Mouse (Mus musculus) erythroblast, embryonic 14.5 days (primary cell): ENCODE data around the gene Gtf2h1. TPM values are rescaled to one million over a fixed set of nuclear protein-coding genes. Genes with fewer than 3 reads are reported as not detected.
A peak's percentile ranks its signal among the peaks of the same experiment; 100 is the strongest.

Source experiments
- H3K27me3 ChIP-seq: 2 replicates; pipeline ENCODE4 v1.6.1; 2012; ENCODE audit warnings: inconsistent platforms; ENCODE audit not compliant: control insufficient read depth
- H3K36me3 ChIP-seq: 2 replicates; pipeline ENCODE4 v1.6.1; 2012; ENCODE audit warnings: mild to moderate bottlenecking, inconsistent platforms; ENCODE audit not compliant: control insufficient read depth
- H3K4me1 ChIP-seq: 2 replicates; pipeline ENCODE4 v1.6.1; 2012; ENCODE audit warnings: inconsistent platforms; ENCODE audit not compliant: control insufficient read depth
- H3K4me3 ChIP-seq: replicated peaks from 2 replicates; pipeline ENCODE3; 2012; ENCODE audit warnings: moderate library complexity, mild to moderate bottlenecking, inconsistent platforms
- H3K9me3 ChIP-seq: 2 replicates; pipeline ENCODE4 v1.6.1; 2012; ENCODE audit warnings: low read length, inconsistent platforms, mixed read lengths; ENCODE audit not compliant: control insufficient read depth
- GATA1 ChIP-seq: IDR thresholded peaks from 2 replicates; pipeline ENCODE4 v1.6.1; 2012; ENCODE audit warnings: low read length, inconsistent platforms, mixed read lengths
- TAL1 ChIP-seq: IDR thresholded peaks from 3 replicates; pipeline ENCODE4 v1.6.1; 2012; ENCODE audit warnings: low read length, inconsistent platforms, mixed read lengths
- polyA plus RNA-seq: library from polyadenylated mRNA; stranded (reverse); fragments of >175 nt; gene quantifications from 2 replicates; pipeline ENCODE4 v1.2.3, GENCODE M21; 2012

Gtf2h1 gene
- 0.99 and 1.7 TPM in 2 replicates for polyA plus RNA-seq

DNA sequence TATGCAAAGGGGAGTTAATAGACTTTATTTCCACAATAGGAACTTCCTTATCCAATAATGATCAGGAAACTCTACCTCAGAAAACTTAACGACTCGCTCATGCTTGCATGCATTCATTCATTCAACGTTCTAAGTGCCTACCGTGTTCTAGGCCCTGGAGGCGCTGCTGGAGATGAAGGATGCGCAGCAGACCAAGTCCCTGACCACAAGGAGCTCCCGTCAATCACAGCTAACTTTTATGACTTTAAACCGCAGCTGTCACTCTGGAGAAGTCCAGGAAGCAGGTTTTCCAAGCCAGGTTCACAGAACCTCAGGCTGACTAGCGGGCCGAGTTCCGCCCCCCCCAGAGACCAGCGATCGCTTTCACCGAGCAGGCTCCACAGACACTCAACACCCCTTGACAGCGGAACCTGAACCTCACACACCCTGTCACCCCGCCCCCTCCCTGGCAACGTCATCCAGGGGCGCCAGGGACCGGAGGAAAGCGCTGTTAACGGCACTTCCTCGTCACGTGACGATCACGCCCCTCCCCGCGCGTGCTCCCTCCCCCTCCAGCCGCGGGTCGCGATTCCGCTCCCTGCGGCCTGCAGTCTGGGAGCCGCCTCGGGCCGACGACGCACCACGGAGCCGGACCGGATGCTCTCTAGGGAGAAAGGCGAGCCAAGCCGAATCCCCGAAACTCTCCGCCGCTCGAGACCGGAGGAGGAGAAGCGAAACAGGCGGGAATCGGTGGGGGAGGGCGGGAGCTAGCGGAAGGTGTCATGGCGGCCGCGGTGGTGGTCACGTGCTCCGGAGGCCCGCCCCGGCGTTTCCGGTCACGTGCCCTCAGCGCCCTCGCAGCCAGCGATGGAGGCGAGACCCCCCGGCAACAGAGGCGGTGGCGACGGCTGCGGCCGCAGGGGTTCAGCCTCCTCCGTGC lies at the start of gene Gtf2h1, which contains the start of gene Hps5:
Gene Gtf2h1 (plus strand): TSS at position 817 of the 919 bp plus-strand sequence.
Gene Hps5 (minus strand): TSS at position 778 of the 919 bp plus-strand sequence.
- H3K27me3 ChIP-seq, result no peaks in the 10 kb centered on the region
- peaks cover 35% of the 10 kb centered on the region for H3K4me1 ChIP-seq
- TF ChIP-seq GATA1 (no peak), TAL1 (no peak)
- peaks cover 24% of the 10 kb centered on the region for H3K36me3 ChIP-seq
- H3K9me3 ChIP-seq, result no peaks in the 10 kb centered on the region
- peak within 1 kb of the TSS; percentile 70 for H3K4me3 ChIP-seq

DNA sequence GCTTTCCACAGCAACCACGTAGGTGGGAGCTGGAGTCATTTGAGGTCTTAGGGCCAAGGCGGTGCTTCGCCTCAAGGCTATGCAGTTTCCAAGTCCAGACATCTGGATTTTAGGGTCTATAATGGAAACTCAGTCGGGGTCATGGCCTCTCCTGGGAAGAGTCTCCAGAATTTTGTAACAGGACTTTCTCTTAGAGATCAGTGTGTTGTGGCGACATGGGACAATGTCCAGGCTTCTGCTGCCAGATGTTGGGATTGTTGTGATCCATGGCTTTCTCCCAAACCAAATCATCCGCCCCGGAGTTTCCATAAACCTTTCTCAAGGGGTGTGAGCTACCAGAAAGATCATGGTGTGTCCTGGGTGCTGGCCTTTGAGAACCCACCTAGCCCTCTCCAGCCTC lies 49.5 kb upstream of the Gtf2h1 start:
- TF ChIP-seq TAL1 (no peak), GATA1 (no peak)
- H3K9me3 ChIP-seq, result no peaks in the 10 kb centered on the region
- no peaks in the 10 kb centered on the region for H3K4me1 ChIP-seq
- no peaks in the 10 kb centered on the region for H3K27me3 ChIP-seq
- no peaks in the 10 kb centered on the region for H3K36me3 ChIP-seq
- H3K4me3 ChIP-seq, result no peak overlapping the region

DNA sequence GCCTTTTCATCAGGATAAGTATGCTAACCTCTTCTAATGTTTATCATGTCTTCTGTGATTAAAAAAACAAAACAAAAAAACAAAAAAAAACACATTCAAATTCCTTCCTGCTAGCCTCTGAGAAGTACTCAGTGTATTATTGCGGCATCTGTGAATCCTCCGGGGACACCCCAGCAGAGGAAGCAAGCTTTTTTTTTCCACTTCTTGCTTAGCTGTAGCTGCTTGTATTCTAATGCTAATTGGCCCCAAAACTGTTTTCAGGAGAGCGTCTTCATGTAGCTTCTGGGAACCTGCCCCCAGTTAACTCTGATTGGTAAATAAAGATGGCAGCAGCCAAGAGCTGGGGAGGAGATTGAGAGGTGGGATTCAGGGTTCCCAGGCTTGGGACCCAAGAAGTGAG lies 47.4 kb upstream of the Gtf2h1 start:
- no peak overlapping the region for H3K4me3 ChIP-seq
- no peaks in the 10 kb centered on the region for H3K27me3 ChIP-seq
- no peaks in the 10 kb centered on the region for H3K4me1 ChIP-seq
- H3K36me3 ChIP-seq, result no peaks in the 10 kb centered on the region
- TF ChIP-seq GATA1, result no peak
- no peak for TF ChIP-seq TAL1
- no peaks in the 10 kb centered on the region for H3K9me3 ChIP-seq

DNA sequence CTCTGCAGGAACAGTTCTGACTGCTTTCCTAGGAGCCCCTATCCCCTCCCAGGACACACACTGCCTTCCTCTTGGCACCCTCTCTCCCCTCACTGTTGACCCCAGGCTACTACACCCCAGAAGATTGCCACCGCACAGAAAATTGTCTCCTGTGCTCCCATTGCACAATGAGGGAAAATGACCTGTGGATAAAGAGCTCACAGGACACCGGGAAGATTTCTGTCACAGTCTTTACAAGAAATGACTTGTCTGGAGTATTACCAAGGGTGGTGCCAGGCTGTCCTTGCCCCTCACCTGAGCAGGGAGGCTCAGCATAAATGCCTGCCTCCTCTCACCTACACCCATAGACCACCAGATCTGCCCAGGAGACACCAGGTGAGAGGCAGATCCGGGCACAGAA lies 44.4 kb upstream of the Gtf2h1 start, which contains the start of gene Saa2:
Gene Saa2 (plus strand): TSS at position 301 of the 400 bp plus-strand sequence.
- Histone ChIP-seq H3K9me3 (no peaks in the 10 kb centered on the region), H3K4me3 (no peak within 1 kb of the TSS), H3K36me3 (no peaks in the 10 kb centered on the region), H3K4me1 (no peaks in the 10 kb centered on the region), H3K27me3 (no peaks in the 10 kb centered on the region)
- no peak for TF ChIP-seq TAL1
- no peak for TF ChIP-seq GATA1

DNA sequence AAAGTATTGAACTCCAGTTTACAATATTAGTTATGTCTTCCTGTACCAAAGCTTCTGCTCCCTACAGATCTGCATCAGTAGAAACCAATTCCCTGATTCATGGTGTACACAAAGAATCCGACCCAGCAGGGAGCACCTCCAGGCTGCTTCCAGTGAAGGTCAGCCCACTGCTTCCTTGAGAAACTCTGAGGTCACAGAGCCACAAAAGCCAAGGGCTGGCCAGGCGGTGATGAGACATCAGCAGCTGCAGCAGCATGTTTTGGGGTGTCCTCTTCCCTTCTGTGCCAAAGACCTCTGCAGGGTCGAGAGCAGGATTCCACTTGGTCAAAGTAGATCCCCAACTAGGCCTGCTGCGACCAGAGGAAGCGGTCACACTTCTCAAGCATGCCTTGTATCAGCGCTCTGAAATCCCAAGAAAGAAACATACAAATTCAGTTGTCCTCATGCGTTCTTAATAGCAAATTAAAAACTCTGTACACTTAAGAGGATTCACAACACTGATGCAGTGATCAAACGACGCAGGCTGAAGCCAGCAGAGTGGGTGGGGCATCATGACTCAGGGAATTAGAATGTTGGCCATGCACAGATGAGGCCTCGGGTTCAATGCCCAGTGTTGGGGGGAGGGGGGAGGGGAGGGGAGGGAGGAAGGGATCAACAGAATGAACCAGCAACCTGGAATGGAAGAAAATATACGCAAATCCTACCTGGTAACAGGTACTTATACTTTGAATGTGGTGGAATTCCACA lies 34.7 kb upstream of the Gtf2h1 start:
- Histone ChIP-seq H3K27me3 (no peaks in the 10 kb centered on the region), H3K9me3 (no peaks in the 10 kb centered on the region), H3K4me3 (no peak overlapping the region), H3K4me1 (peaks cover 8% of the 10 kb centered on the region), H3K36me3 (peaks cover 47% of the 10 kb centered on the region)
- no peak for TF ChIP-seq GATA1
- no peak for TF ChIP-seq TAL1

DNA sequence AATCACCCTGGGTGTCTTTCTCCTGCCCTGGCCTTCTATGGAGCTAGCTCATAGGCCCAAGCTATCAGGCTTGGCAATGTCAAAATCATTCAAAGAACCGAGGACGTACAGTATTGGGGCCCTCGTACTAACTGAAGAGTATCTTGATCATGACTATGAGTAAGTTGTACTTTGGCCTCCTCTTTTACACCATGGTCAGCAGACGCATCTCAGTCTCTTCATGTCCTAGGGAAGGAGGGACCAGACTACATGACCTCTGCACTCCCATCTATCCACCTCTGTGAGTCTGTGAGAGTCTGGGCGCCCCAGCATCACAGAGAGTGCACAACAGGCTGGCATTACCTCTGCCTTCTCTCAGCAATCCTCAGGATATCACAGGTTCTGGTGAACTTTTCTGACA lies 33.3 kb upstream of the Gtf2h1 start:
- no peak for TF ChIP-seq TAL1
- TF ChIP-seq GATA1, result no peak
- peaks cover 52% of the 10 kb centered on the region for H3K36me3 ChIP-seq

DNA sequence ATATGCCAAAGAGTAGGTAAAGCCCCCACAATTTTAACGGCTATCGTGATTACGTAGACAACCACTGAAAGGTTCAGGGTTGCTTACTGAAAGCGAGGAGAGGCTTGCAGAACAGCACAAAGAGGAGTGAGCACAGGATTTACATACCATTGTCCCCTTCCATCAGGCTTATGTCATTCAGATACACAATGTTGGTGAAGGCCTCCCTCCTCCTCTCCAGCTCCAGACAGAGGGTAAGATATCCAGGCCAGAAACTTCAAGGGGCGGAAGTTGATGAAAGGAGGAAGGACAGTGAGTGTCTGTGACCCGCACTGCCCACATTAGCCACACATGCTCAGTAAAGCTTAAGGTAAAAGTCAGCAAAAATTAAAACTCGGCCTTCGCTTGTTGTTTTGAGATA lies 31.2 kb upstream of the Gtf2h1 start:
- no peaks in the 10 kb centered on the region for H3K9me3 ChIP-seq
- TF ChIP-seq TAL1 (no peak), GATA1 (no peak)
- H3K4me3 ChIP-seq, result no peak overlapping the region
- H3K27me3 ChIP-seq, result no peaks in the 10 kb centered on the region
- H3K36me3 ChIP-seq, result peaks cover 67% of the 10 kb centered on the region
- H3K4me1 ChIP-seq, result peaks cover 8% of the 10 kb centered on the region

More for the DNA sequence above, 33.3 kb upstream of the Gtf2h1 start:
- H3K4me1 ChIP-seq, result peaks cover 8% of the 10 kb centered on the region
- H3K4me3 ChIP-seq, result no peak overlapping the region
- no peaks in the 10 kb centered on the region for H3K27me3 ChIP-seq
- no peaks in the 10 kb centered on the region for H3K9me3 ChIP-seq

DNA sequence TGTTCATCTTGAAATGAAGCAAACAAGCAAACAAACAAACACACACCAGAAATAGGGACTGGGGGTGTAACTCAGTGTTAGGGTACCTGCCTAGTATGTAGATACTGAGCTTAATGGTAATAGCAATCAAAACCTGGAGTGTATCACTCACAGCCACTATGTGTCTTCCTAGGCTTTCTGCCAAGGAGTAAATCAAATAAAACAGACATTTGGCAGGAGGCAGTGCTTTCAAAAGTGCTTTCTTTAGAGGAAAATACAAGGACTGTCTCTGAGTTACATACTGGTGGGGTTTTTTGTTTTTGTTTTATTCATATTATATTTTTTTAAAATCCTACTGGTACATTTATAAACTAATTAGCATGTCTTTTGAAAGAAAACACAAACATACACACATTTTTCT lies 28.5 kb upstream of the Gtf2h1 start:
- Histone ChIP-seq H3K4me1 (no peaks in the 10 kb centered on the region), H3K4me3 (no peak overlapping the region), H3K9me3 (no peaks in the 10 kb centered on the region), H3K36me3 (peaks cover 67% of the 10 kb centered on the region), H3K27me3 (no peaks in the 10 kb centered on the region)
- no peak for TF ChIP-seq TAL1
- no peak for TF ChIP-seq GATA1

DNA sequence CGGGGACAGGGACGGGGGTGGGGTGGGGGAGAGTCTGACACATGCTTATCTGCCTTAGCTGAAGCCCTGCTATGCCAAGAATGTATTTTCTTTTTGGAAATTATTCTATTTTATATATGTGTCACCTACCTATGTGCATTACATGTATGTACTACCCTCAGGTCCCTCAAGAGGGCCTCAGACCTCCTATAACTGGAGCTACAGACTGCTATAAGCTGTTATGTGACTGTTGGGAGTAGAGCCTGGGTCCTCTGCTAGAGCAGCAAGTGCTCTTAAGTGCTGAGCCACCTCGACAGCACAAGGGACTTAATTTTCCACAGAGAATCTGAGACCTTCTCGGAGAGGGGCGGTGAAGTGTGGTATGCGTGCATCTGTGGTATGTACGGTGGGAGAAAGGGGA lies 27.5 kb upstream of the Gtf2h1 start:
- peaks cover 67% of the 10 kb centered on the region for H3K36me3 ChIP-seq
- TF ChIP-seq GATA1, result no peak
- no peak for TF ChIP-seq TAL1
- no peaks in the 10 kb centered on the region for H3K9me3 ChIP-seq
- no peaks in the 10 kb centered on the region for H3K4me1 ChIP-seq
- H3K4me3 ChIP-seq, result no peak overlapping the region
- H3K27me3 ChIP-seq, result no peaks in the 10 kb centered on the region
